Mouse (Mus musculus): Measurements from ENCODE around the gene Vwa7. TPM values are rescaled to one million over a fixed set of nuclear protein-coding genes. Genes with fewer than 3 reads are reported as not detected.
A peak's percentile ranks its signal among the peaks of the same experiment; 100 is the strongest.

Vwa7 gene
- polyA plus RNA-seq, 1 experiment, result 1.2 TPM

DNA sequence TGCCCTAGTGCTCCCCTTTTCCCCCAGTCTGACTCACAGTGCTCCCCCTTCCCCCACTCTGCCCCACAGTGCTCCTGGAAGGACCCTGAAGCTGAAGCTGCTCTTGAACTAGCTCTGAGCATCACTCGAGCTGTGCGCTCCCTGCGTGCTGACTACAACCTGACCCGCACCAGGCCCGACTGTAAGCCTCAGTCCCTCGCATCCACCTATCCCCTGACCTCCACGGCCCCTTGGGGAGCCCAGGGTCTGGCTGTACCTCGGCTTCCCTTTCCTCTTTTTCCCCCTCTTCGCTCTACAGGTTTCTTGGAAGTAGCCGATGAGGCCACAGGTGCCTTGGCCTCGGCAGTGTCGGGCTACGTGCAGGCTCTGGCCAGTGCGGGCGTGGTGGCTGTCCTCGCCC lies 1.1 kb upstream of the Vwa7 start:
- 88% methylated on average over 16 of the region's 16 CpGs for WGBS
- Histone ChIP-seq H3K4me1 (ENCODE audit: control insufficient read depth, insufficient read depth, low read length) (no peaks in the 10 kb centered on the region), H3K4me3 (replicated peaks; ENCODE audit: control insufficient read depth, low read depth, low read length) (no peak overlapping the region), H3K27ac (ENCODE audit: control insufficient read depth, insufficient read depth, low read depth, low read length, poor library complexity) (no peak overlapping the region)
- no peak for TF ChIP-seq POLR2A (IDR thresholded peaks at IDR 0.05; ENCODE audit: borderline replicate concordance, control insufficient read depth, low read depth, low read length)
- no peak for TF ChIP-seq CTCF (IDR thresholded peaks at IDR 0.05; ENCODE audit: control insufficient read depth, insufficient read depth, low read length)

GRCm38 (mm10) chr17:35016791-35017705 lies 669 bp downstream of the Vwa7 start:
- 66% methylated on average over 10 of the region's 10 CpGs for WGBS
- no peak overlapping the region for H3K27ac ChIP-seq (ENCODE audit: control insufficient read depth, insufficient read depth, low read depth, low read length, poor library complexity)
- H3K4me1 ChIP-seq (ENCODE audit: control insufficient read depth, insufficient read depth, low read length), result no peaks in the 10 kb centered on the region
- H3K4me3 ChIP-seq (replicated peaks; ENCODE audit: control insufficient read depth, low read depth, low read length), result no peak overlapping the region
- no peak for TF ChIP-seq POLR2A (IDR thresholded peaks at IDR 0.05; ENCODE audit: borderline replicate concordance, control insufficient read depth, low read depth, low read length)
- no peak for TF ChIP-seq CTCF (IDR thresholded peaks at IDR 0.05; ENCODE audit: control insufficient read depth, insufficient read depth, low read length)

GRCm38 (mm10) chr17:35017706-35018030 lies 1.3 kb downstream of the Vwa7 start:
- Histone ChIP-seq H3K4me1 (ENCODE audit: control insufficient read depth, insufficient read depth, low read length) (no peaks in the 10 kb centered on the region), H3K4me3 (replicated peaks; ENCODE audit: control insufficient read depth, low read depth, low read length) (no peak overlapping the region), H3K27ac (ENCODE audit: control insufficient read depth, insufficient read depth, low read depth, low read length, poor library complexity) (no peak overlapping the region)
- TF ChIP-seq CTCF (IDR thresholded peaks at IDR 0.05; ENCODE audit: control insufficient read depth, insufficient read depth, low read length) (no peak), POLR2A (IDR thresholded peaks at IDR 0.05; ENCODE audit: borderline replicate concordance, control insufficient read depth, low read depth, low read length) (no peak)
- 46% methylated on average over 14 of the region's 14 CpGs for WGBS

GRCm38 (mm10) chr17:35018171-35018570 lies 1.8 kb downstream of the Vwa7 start:
- WGBS, result 82% methylated on average over 3 of the region's 3 CpGs
- H3K4me1 ChIP-seq (ENCODE audit: control insufficient read depth, insufficient read depth, low read length), result no peaks in the 10 kb centered on the region; the same call in 1 of the 2 replicates

DNA sequence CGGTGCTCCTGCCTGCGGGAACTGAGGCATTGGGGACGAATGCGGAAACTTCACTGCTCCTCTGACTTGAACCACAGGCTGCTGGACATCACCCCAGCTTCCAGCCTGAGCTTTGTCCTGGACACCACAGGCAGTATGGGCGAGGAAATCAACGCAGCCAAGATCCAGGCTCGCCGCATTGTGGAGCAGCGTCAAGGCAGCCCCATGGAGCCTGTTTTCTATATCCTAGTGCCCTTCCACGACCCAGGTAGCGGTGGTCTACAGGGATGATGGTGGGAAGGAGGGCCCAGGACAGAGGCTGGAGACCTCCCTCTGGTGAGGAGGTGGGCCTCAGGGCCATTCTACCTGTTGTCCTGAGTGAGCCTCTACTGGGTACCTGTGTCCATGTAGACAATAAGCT lies 3.5 kb downstream of the Vwa7 start:
- Histone ChIP-seq H3K27ac (ENCODE audit: control insufficient read depth, insufficient read depth, low read depth, low read length, poor library complexity) (no peak overlapping the region), H3K4me1 (ENCODE audit: control insufficient read depth, insufficient read depth, low read length) (peaks cover 2% of the 10 kb centered on the region), H3K4me3 (replicated peaks; ENCODE audit: control insufficient read depth, low read depth, low read length) (no peak overlapping the region)
- TF ChIP-seq POLR2A (IDR thresholded peaks at IDR 0.05; ENCODE audit: borderline replicate concordance, control insufficient read depth, low read depth, low read length) (no peak), CTCF (IDR thresholded peaks at IDR 0.05; ENCODE audit: control insufficient read depth, insufficient read depth, low read length) (no peak)
- 91% methylated on average over 11 of the region's 11 CpGs for WGBS

More at GRCm38 (mm10) chr17:35018171-35018570, 1.8 kb downstream of the Vwa7 start:
- Histone ChIP-seq H3K4me3 (replicated peaks; ENCODE audit: control insufficient read depth, low read depth, low read length) (no peak overlapping the region), H3K27ac (ENCODE audit: control insufficient read depth, insufficient read depth, low read depth, low read length, poor library complexity) (no peak overlapping the region)
- TF ChIP-seq POLR2A (IDR thresholded peaks at IDR 0.05; ENCODE audit: borderline replicate concordance, control insufficient read depth, low read depth, low read length) (no peak), CTCF (IDR thresholded peaks at IDR 0.05; ENCODE audit: control insufficient read depth, insufficient read depth, low read length) (no peak)

DNA sequence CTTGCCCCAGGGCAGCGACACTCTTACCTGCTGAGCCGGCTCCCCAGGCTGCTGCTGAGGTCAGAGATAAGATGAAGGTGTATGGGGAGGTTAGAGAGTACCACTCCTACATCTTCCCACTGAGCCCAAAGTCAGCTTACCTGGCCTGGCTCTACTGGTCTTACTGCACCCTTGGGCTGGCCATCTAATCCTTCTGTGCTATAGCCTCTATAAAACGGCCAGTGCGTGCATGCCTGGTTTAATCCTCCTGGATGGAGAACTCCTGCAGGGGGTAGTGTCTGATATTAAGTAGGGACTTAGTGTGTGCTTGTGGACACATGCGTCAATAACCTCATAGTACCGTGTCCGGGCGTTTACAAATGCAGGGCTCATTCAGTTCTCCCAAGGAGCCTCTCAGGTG lies 4.2 kb downstream of the Vwa7 start:
- peaks cover 2% of the 10 kb centered on the region for H3K4me1 ChIP-seq (ENCODE audit: control insufficient read depth, insufficient read depth, low read length)
- H3K4me3 ChIP-seq (replicated peaks; ENCODE audit: control insufficient read depth, low read depth, low read length), result no peak overlapping the region
- 90% methylated on average over 8 of the region's 8 CpGs for WGBS
- TF ChIP-seq CTCF (IDR thresholded peaks at IDR 0.05; ENCODE audit: control insufficient read depth, insufficient read depth, low read length) (no peak), POLR2A (IDR thresholded peaks at IDR 0.05; ENCODE audit: borderline replicate concordance, control insufficient read depth, low read depth, low read length) (no peak)
- H3K27ac ChIP-seq (ENCODE audit: control insufficient read depth, insufficient read depth, low read depth, low read length, poor library complexity), result no peak overlapping the region

DNA sequence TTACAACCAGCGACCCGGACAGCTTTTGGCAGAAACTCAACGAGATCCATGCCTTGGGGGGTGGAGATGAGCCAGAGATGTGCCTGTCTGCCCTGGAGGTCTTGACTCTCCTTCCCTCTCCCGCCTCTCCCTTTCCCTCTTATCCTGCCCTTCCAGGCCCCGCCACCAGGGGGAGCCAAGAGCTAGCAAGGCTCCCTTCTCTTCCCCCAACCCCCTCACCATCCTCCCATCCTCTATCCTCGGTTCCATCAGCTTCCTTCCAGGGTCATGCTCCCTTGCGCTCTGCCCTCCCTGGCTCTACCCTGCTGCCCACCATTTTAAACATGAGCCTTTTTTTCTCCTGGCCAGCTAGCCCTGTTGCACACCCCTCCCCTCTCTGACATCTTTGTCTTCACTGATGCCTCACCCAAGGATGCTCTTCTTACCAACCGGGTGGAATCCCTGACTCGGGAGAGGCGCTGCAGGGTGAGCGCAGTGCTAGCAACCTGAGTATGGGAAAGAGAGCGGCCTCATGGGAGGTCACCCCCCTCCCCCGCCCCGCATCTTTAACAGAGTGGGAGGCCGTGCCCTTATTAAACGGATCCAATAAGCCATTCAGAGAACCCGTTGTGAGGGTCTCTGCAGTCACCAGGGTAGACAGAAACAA lies 4.9 kb downstream of the Vwa7 start:
- TF ChIP-seq POLR2A (IDR thresholded peaks at IDR 0.05; ENCODE audit: borderline replicate concordance, control insufficient read depth, low read depth, low read length) (no peak), CTCF (IDR thresholded peaks at IDR 0.05; ENCODE audit: control insufficient read depth, insufficient read depth, low read length) (peak; percentile 99)
- no peak overlapping the region for H3K27ac ChIP-seq (ENCODE audit: control insufficient read depth, insufficient read depth, low read depth, low read length, poor library complexity)
- no peak overlapping the region for H3K4me3 ChIP-seq (replicated peaks; ENCODE audit: control insufficient read depth, low read depth, low read length)
- WGBS, result 20% methylated on average over 17 of the region's 17 CpGs
- H3K4me1 ChIP-seq (ENCODE audit: control insufficient read depth, insufficient read depth, low read length), result peaks cover 2% of the 10 kb centered on the region

DNA sequence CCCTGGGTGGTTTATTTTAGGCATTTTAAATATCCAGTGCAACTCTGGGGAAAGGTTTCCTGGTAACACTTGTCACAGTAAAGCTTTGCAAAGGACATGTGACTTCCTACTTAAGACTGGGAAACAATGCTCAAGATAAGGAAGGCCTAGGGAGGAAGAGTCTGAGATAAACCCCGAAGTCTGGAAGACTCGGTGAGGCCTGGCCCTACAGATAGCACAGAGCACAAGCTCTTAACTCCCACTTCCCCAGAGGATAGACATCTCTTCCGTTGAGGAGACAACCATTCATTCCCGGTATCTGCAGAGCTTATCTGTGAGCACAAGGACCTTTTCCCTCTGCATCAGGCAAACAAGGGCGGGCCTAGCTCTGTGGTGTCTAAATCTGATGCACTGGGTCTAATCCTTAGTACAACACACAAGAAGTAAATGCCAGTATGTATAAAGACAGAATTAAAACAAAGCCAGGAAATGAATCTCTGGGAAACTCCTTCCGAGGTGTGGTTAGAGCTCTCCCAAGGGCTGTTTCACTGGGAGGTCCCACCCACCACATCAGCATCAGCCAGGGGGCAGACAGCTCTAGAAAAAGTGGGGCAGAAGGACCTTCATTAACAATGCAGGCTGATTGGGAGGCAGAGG lies 5.6 kb downstream of the Vwa7 start:
- Histone ChIP-seq H3K27ac (ENCODE audit: control insufficient read depth, insufficient read depth, low read depth, low read length, poor library complexity) (no peak overlapping the region), H3K4me3 (replicated peaks; ENCODE audit: control insufficient read depth, low read depth, low read length) (no peak overlapping the region), H3K4me1 (ENCODE audit: control insufficient read depth, insufficient read depth, low read length) (peaks cover 2% of the 10 kb centered on the region)
- no peak for TF ChIP-seq CTCF (IDR thresholded peaks at IDR 0.05; ENCODE audit: control insufficient read depth, insufficient read depth, low read length)
- TF ChIP-seq POLR2A (IDR thresholded peaks at IDR 0.05; ENCODE audit: borderline replicate concordance, control insufficient read depth, low read depth, low read length), result no peak
- 40% methylated on average over 6 of the region's 6 CpGs for WGBS

Data from bone marrow, adult 2 months (tissue).